Mouse (Mus musculus): ENCODE data around the gene Inka2. TPM values are rescaled to one million over a fixed set of nuclear protein-coding genes. Genes with fewer than 3 reads are reported as not detected.

Inka2 gene
- polyA plus RNA-seq, 1 experiment from 2014 or later: 1.8 TPM

- no peak overlapping the region for H3K4me2 ChIP-seq
- H3K27ac ChIP-seq (ENCODE audit: low read depth, low read length): no peak overlapping the region
- no peaks in the 10 kb centered on the region for H3K36me3 ChIP-seq (ENCODE audit: control insufficient read depth, insufficient read depth, low read length)
- no peaks in the 10 kb centered on the region for H3K9me3 ChIP-seq (replicated peaks; ENCODE audit: control insufficient read depth, low read length)
- H3K27me3 ChIP-seq (ENCODE audit: control insufficient read depth, insufficient read depth, low read length): no peaks in the 10 kb centered on the region
- H3K4me1 ChIP-seq (ENCODE audit: control insufficient read depth, insufficient read depth, low read length): peaks cover 15% of the 10 kb centered on the region
- no peak overlapping the region for H3K9ac ChIP-seq (ENCODE audit: low read depth, low read length)
- no peak for ATAC-seq (replicated peaks; ENCODE audit: insufficient number of reproducible peaks, low FRiP score, low TSS enrichment)
- no peak overlapping the region for H3K4me3 ChIP-seq (ENCODE audit: low read depth, low read length)
These were observed 8.4 kb downstream of the Inka2 start for GRCm38 (mm10) chr3:105712827-105713226.

- no peaks in the 10 kb centered on the region for H3K27me3 ChIP-seq (ENCODE audit: control insufficient read depth, insufficient read depth, low read length)
- H3K9ac ChIP-seq (ENCODE audit: low read depth, low read length): 0 out of 2 replicates have a peak overlapping the region, but pooled peaks have one; percentile 52
- peaks cover 20% of the 10 kb centered on the region for H3K4me1 ChIP-seq (ENCODE audit: control insufficient read depth, insufficient read depth, low read length)
- H3K4me2 ChIP-seq: no peak overlapping the region
- no peak overlapping the region for H3K4me3 ChIP-seq (ENCODE audit: low read depth, low read length)
- peak overlapping the region; percentile 41 for H3K27ac ChIP-seq (ENCODE audit: low read depth, low read length)
- no peak for ATAC-seq (replicated peaks; ENCODE audit: insufficient number of reproducible peaks, low FRiP score, low TSS enrichment)
- H3K9me3 ChIP-seq (replicated peaks; ENCODE audit: control insufficient read depth, low read length): no peaks in the 10 kb centered on the region
- 7% methylated on average over 8 of the region's 8 CpGs for WGBS (ENCODE audit: insufficient replicate concordance)
- H3K36me3 ChIP-seq (ENCODE audit: control insufficient read depth, insufficient read depth, low read length): no peaks in the 10 kb centered on the region
These were observed 9.9 kb downstream of the Inka2 start for GRCm38 (mm10) chr3:105714091-105714819.

DNA sequence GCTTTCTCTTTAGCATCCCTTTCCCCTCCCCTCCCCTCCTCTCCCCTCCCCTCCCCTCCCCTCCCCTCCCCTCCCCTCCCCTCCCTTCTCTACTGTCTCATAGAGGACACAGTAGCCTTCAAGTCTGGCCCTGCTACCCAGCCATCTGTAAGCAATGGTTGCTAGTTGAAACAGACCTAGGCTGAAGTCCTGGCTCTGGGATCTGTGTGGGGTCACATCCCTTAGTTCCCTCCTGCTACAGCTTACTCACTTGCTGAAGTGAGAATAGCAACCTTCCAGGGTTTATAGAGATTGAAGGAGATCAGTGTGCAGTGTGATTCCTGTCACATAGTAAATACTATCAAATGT, 10.4 kb downstream of the Inka2 start:
- no peaks in the 10 kb centered on the region for H3K27me3 ChIP-seq (ENCODE audit: control insufficient read depth, insufficient read depth, low read length)
- no peak for ATAC-seq (replicated peaks; ENCODE audit: insufficient number of reproducible peaks, low FRiP score, low TSS enrichment)
- H3K4me3 ChIP-seq (ENCODE audit: low read depth, low read length): no peak overlapping the region

GRCm38 (mm10) chr3:105716353-105717000, 12.1 kb downstream of the Inka2 start:
- Histone ChIP-seq H3K9me3 (replicated peaks; ENCODE audit: control insufficient read depth, low read length) (no peaks in the 10 kb centered on the region), H3K9ac (ENCODE audit: low read depth, low read length) (no peak overlapping the region), H3K4me3 (ENCODE audit: low read depth, low read length) (no peak overlapping the region), H3K36me3 (ENCODE audit: control insufficient read depth, insufficient read depth, low read length) (no peaks in the 10 kb centered on the region), H3K4me1 (ENCODE audit: control insufficient read depth, insufficient read depth, low read length) (peaks cover 24% of the 10 kb centered on the region), H3K4me2 (no peak overlapping the region), H3K27me3 (ENCODE audit: control insufficient read depth, insufficient read depth, low read length) (no peaks in the 10 kb centered on the region), H3K27ac (ENCODE audit: low read depth, low read length) (no peak overlapping the region)
- WGBS (ENCODE audit: insufficient replicate concordance): 63% methylated on average over 18 of the region's 18 CpGs
- ATAC-seq (replicated peaks; ENCODE audit: insufficient number of reproducible peaks, low FRiP score, low TSS enrichment): no peak

More for the DNA sequence above, 10.4 kb downstream of the Inka2 start:
- Histone ChIP-seq H3K27ac (ENCODE audit: low read depth, low read length) (no peak overlapping the region), H3K36me3 (ENCODE audit: control insufficient read depth, insufficient read depth, low read length) (no peaks in the 10 kb centered on the region), H3K9ac (ENCODE audit: low read depth, low read length) (no peak overlapping the region), H3K4me1 (ENCODE audit: control insufficient read depth, insufficient read depth, low read length) (peaks cover 20% of the 10 kb centered on the region), H3K9me3 (replicated peaks; ENCODE audit: control insufficient read depth, low read length) (no peaks in the 10 kb centered on the region), H3K4me2 (no peak overlapping the region)

DNA sequence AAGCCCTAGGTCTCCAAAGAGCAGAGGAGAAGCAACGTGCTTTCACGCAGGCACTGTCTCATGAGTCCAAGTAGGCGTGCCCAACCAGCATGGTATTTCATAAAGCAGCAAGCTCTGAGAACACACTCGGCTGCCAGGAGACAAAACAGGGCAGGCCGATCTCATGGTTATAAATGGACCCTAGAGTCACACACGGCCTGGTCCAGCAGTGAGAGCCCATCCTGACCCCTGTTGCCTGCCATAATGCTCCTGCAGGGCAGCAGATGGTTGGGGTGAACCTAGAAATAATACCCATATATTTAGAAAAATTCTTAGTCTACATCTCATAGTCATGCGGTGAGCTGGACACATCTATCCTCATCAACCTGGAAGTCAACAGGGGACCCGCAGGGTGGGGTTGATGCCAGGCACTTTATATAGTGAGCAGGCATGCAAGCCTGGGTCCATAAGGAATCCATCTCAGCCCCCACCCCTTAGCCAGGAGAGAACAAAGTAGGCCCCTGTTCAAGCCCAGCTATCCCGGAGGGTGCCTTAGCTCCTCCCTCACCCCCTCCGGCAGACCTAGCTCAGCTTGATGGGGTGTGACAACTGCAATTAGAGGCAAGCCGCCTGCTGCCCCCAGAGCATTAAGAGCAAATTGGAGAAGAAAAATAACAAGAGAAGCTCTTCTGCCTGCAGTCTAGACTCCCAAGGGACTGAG, 13.6 kb downstream of the Inka2 start:
- Histone ChIP-seq H3K27me3 (ENCODE audit: control insufficient read depth, insufficient read depth, low read length) (no peaks in the 10 kb centered on the region), H3K4me1 (ENCODE audit: control insufficient read depth, insufficient read depth, low read length) (peaks cover 24% of the 10 kb centered on the region), H3K27ac (ENCODE audit: low read depth, low read length) (no peak overlapping the region), H3K9me3 (replicated peaks; ENCODE audit: control insufficient read depth, low read length) (no peaks in the 10 kb centered on the region), H3K4me3 (ENCODE audit: low read depth, low read length) (no peak overlapping the region), H3K36me3 (ENCODE audit: control insufficient read depth, insufficient read depth, low read length) (no peaks in the 10 kb centered on the region), H3K9ac (ENCODE audit: low read depth, low read length) (no peak overlapping the region), H3K4me2 (no peak overlapping the region)
- 60% methylated on average over 11 of the region's 11 CpGs for WGBS (ENCODE audit: insufficient replicate concordance)
- no peak for ATAC-seq (replicated peaks; ENCODE audit: insufficient number of reproducible peaks, low FRiP score, low TSS enrichment)

DNA sequence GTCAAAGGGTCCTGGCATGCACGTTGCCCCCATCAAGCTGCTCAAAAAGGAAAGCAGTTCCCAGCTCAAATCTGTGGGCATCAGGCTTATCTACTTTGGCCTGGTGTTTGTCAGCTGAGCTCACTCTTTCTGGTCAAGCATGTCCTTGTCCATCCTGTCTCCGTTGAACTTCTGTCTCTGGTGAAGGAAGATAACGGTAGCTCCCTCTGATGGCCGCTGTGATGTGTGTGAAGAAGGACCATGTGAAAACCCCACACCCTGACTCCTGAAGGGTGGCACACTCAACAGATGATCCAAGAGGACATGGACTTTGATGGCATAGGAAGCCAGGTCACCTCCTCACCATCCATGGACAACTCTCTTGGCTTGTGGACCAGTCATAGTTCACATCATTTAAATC, 14.3 kb downstream of the Inka2 start:
- Histone ChIP-seq H3K27me3 (ENCODE audit: control insufficient read depth, insufficient read depth, low read length) (no peaks in the 10 kb centered on the region), H3K4me1 (ENCODE audit: control insufficient read depth, insufficient read depth, low read length) (peaks cover 18% of the 10 kb centered on the region), H3K9ac (ENCODE audit: low read depth, low read length) (no peak overlapping the region), H3K4me3 (ENCODE audit: low read depth, low read length) (no peak overlapping the region), H3K9me3 (replicated peaks; ENCODE audit: control insufficient read depth, low read length) (no peaks in the 10 kb centered on the region), H3K4me2 (no peak overlapping the region), H3K36me3 (ENCODE audit: control insufficient read depth, insufficient read depth, low read length) (no peaks in the 10 kb centered on the region), H3K27ac (ENCODE audit: low read depth, low read length) (no peak overlapping the region)
- ATAC-seq (replicated peaks; ENCODE audit: insufficient number of reproducible peaks, low FRiP score, low TSS enrichment): no peak
- 12% methylated on average over 4 of the region's 4 CpGs for WGBS (ENCODE audit: insufficient replicate concordance)

DNA sequence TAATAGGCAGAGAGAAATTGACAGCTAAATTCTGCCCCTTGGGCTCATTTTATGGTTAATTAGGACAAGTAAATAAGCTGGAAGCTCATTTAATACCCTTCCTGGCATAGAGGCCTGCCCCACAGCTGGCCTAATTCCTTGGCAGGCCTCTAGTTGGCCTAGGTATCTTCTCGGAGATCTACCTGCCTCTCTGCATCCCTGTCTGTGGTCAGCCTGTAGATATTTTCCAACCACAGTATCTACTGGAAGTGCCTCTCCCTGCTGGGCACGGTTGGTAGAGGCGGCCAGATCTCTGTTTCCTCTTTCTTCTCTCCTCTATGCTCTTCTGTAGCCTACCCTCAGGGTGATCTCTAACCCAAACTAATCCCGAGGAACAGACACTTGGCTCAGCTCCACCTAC, 15.6 kb downstream of the Inka2 start:
- Histone ChIP-seq H3K9me3 (replicated peaks; ENCODE audit: control insufficient read depth, low read length) (no peaks in the 10 kb centered on the region), H3K36me3 (ENCODE audit: control insufficient read depth, insufficient read depth, low read length) (no peaks in the 10 kb centered on the region), H3K9ac (ENCODE audit: low read depth, low read length) (no peak overlapping the region), H3K27me3 (ENCODE audit: control insufficient read depth, insufficient read depth, low read length) (no peaks in the 10 kb centered on the region), H3K27ac (ENCODE audit: low read depth, low read length) (no peak overlapping the region), H3K4me1 (ENCODE audit: control insufficient read depth, insufficient read depth, low read length) (peaks cover 9% of the 10 kb centered on the region), H3K4me2 (no peak overlapping the region), H3K4me3 (ENCODE audit: low read depth, low read length) (no peak overlapping the region)
- no peak for ATAC-seq (replicated peaks; ENCODE audit: insufficient number of reproducible peaks, low FRiP score, low TSS enrichment)
- 75% methylated on average over 4 of the region's 4 CpGs for WGBS (ENCODE audit: insufficient replicate concordance)

- 68% methylated on average over 4 of the region's 4 CpGs for WGBS (ENCODE audit: insufficient replicate concordance)
- no peak overlapping the region for H3K4me3 ChIP-seq (ENCODE audit: low read depth, low read length)
- H3K9ac ChIP-seq (ENCODE audit: low read depth, low read length): no peak overlapping the region
- peaks cover 9% of the 10 kb centered on the region for H3K4me1 ChIP-seq (ENCODE audit: control insufficient read depth, insufficient read depth, low read length)
- H3K4me2 ChIP-seq: no peak overlapping the region
- no peak for ATAC-seq (replicated peaks; ENCODE audit: insufficient number of reproducible peaks, low FRiP score, low TSS enrichment)
- no peaks in the 10 kb centered on the region for H3K9me3 ChIP-seq (replicated peaks; ENCODE audit: control insufficient read depth, low read length)
- H3K27ac ChIP-seq (ENCODE audit: low read depth, low read length): no peak overlapping the region
- H3K36me3 ChIP-seq (ENCODE audit: control insufficient read depth, insufficient read depth, low read length): no peaks in the 10 kb centered on the region
- no peaks in the 10 kb centered on the region for H3K27me3 ChIP-seq (ENCODE audit: control insufficient read depth, insufficient read depth, low read length)
These were observed 16.1 kb downstream of the Inka2 start for GRCm38 (mm10) chr3:105720514-105720913.

All from heart, embryonic 11.5 days (tissue).